Mouse (Mus musculus): ENCODE measurements around the gene 1110051M20Rik. TPM values are rescaled to one million over a fixed set of nuclear protein-coding genes. Genes with fewer than 3 reads are reported as not detected.

Gene 1110051M20Rik
- polyA plus RNA-seq, 1 experiment from 2014 or later = 130 TPM

DNA sequence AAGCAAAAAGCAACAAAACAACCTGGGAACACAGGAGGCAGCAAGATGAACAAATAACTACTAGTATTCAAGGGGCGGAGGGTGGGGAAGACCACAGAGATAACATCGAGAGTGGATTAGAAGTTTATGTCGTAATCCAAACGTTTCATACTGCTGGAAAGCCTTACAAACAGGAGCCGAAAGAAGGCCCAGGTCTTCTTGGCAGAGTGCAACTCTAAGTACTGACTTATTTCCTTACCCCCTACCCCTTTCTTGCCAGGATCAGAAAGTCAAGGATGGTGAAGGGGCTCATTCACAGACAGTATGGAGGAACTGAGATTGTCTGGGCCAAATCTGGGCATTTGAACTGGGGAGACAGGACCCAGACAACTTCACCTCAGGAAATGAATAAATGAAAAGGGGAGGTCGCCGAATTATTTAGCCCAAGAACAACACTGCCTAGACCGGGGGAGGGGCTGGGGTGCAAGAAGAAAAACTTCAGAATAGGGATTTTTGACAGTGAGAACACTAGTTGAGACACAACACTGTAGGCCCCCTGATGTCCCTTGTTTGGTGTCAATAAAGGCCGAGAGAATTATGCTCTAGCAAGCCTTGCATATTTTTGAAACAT, 12.1 kb upstream of the 1110051M20Rik start:
- Histone ChIP-seq H3K9ac (no peak overlapping the region; the same call in 1 of the 2 replicates), H3K27me3 (peaks cover 21% of the 10 kb centered on the region), H3K36me3 (no peaks in the 10 kb centered on the region), H3K9me3 (no peaks in the 10 kb centered on the region), H3K4me3 (peak overlapping the region; percentile 71), H3K27ac (replicated peaks) (peak overlapping the region; percentile 81), H3K4me2 (peak overlapping the region; percentile 95), H3K4me1 (replicated peaks) (peaks cover 48% of the 10 kb centered on the region)
- no peak for ATAC-seq (ENCODE audit: low read depth)
- 40% methylated on average over 9 of the region's 9 CpGs for WGBS

DNA sequence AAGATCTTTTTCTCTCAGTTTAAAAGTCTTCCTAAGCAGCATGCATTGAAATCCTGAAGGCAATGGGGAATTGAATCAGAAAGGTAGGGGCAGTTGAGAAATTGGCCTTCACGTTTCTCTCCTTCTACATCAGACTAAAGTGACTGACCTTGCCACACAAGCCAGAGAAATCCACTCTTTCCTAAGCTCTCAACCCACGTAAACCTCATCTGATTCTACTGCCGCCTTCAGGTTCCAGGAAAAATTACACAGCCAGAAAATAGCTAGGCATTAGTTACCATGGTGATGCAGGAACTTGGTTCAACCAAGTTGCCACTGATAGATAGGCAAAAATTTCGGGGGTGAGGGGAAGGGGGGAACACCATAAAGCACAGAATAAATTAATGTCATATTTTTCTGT, 11.3 kb upstream of the 1110051M20Rik start:
- H3K9ac ChIP-seq = no peak overlapping the region
- H3K27ac ChIP-seq (replicated peaks) = no peak overlapping the region
- peaks cover 21% of the 10 kb centered on the region for H3K27me3 ChIP-seq
- H3K4me3 ChIP-seq = no peak overlapping the region
- H3K4me2 ChIP-seq = no peak overlapping the region
- no peaks in the 10 kb centered on the region for H3K9me3 ChIP-seq
- no peaks in the 10 kb centered on the region for H3K36me3 ChIP-seq
- ATAC-seq (ENCODE audit: low read depth) = no peak
- WGBS = 5% methylated on average over 4 of the region's 4 CpGs
- H3K4me1 ChIP-seq (replicated peaks) = peaks cover 40% of the 10 kb centered on the region

DNA sequence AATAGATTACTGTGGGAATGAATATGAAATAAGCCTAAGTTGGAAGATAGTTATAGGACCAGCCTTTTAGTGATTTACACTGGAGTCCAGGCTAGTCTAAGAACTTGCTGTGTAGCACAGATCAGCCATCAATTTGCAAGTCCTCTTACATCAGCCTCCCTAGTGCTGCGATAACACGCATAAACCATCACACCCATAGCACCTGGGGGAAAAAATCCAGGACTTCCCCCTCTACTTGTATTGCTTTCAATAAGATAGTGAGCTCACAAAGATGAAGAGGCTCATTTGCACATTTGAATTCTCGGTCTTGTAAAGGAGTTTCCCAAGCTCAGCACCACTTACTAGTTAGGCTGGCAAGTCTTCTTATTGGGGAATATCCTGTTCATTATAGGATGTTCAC, 9.9 kb upstream of the 1110051M20Rik start:
- whole genome bisulfite sequencing = 90% methylated on average over 3 of the region's 3 CpGs
- Histone ChIP-seq H3K27ac (replicated peaks) (no peak overlapping the region), H3K27me3 (peaks cover 14% of the 10 kb centered on the region; the same call in 1 of the 2 replicates), H3K9ac (no peak overlapping the region), H3K4me1 (replicated peaks) (peaks cover 32% of the 10 kb centered on the region), H3K9me3 (no peaks in the 10 kb centered on the region), H3K4me3 (no peak overlapping the region), H3K36me3 (no peaks in the 10 kb centered on the region), H3K4me2 (no peak overlapping the region)
- no peak for ATAC-seq (ENCODE audit: low read depth)

DNA sequence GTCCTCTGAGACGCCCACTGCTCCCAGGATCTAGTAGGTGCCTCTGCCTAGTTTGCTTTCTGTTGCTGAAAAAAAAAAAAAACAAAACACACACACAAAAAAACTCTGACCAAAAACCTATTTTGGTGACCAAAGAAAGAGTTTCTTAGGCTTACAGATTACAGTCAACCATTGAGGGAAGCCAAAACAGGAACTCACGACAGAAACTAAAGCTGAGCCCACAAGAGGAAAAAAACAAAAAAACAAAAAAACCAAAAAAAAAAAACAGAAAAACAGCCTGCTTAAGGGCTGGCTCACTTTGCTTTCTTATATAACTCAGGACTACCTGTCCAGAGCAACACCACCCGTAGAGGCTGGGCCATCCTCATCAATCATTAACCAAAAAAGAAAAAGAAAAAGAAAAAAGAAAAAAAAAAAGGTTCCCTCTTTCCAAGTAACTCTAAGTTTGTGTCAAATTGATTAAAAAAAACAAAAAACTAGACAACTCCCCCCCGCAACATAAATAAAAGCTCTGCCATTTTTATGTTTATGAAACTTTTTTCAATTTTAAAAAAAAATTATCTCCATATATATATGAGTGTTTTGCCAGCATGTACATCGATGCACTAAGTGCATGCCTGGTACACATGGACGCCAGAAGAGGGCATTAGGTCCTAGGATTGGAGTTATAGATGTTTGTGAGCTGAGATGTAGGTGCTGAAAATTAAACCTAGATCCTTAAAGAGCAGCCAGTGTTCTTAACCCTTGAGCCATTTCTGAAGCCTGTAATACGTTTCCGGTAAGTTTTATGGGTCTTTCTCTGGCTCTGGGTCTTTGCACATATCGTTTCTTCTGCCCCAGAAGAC, 8.9 kb upstream of the 1110051M20Rik start:
- Histone ChIP-seq H3K9ac (no peak overlapping the region), H3K4me1 (replicated peaks) (peaks cover 22% of the 10 kb centered on the region), H3K9me3 (no peaks in the 10 kb centered on the region), H3K4me3 (no peak overlapping the region), H3K4me2 (no peak overlapping the region), H3K36me3 (no peaks in the 10 kb centered on the region), H3K27ac (replicated peaks) (no peak overlapping the region), H3K27me3 (peaks cover 8% of the 10 kb centered on the region; the same call in 1 of the 2 replicates)
- WGBS = 80% methylated on average over 9 of the region's 9 CpGs
- no peak for ATAC-seq (ENCODE audit: low read depth)

DNA sequence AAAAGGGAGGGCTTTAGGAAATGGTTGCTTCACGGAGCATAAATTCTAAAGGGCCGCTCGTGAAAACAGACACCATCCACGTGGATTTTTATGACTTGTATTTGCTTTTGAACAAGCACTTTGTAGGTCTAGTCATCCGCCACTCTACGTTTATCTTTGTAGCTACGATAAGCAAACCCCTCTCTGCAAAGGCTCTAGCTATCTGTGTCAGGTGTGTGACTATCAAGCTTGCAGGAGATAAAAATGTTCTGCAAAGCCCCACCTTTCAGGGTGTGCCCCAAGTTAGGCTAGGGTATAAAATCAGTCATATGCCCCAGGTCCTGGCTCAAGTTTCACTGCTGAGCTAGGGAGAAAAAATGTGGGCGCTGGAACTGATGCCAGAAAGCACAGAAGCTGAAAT, 8.2 kb upstream of the 1110051M20Rik start:
- no peaks in the 10 kb centered on the region for H3K9me3 ChIP-seq
- no peak overlapping the region for H3K9ac ChIP-seq
- 40% methylated on average over 8 of the region's 8 CpGs for WGBS
- ATAC-seq (ENCODE audit: low read depth) = no peak
- peak overlapping the region; percentile 18; the same call in 1 of the 2 replicates for H3K4me2 ChIP-seq
- no peaks in the 10 kb centered on the region for H3K36me3 ChIP-seq
- no peak overlapping the region for H3K4me3 ChIP-seq
- H3K27ac ChIP-seq (replicated peaks) = no peak overlapping the region
- peaks cover 14% of the 10 kb centered on the region for H3K4me1 ChIP-seq (replicated peaks)
- H3K27me3 ChIP-seq = 0 out of 2 replicates have a peak, but pooled peaks cover 6% of the 10 kb centered on the region

GRCm38 (mm10) chr2:91450316-91450715, 5.8 kb upstream of the 1110051M20Rik start:
- Histone ChIP-seq H3K4me2 (no peak overlapping the region), H3K4me3 (no peak overlapping the region), H3K4me1 (replicated peaks) (0 out of 2 replicates have a peak, but pooled peaks cover 5% of the 10 kb centered on the region), H3K36me3 (no peaks in the 10 kb centered on the region), H3K27ac (replicated peaks) (no peak overlapping the region), H3K9ac (no peak overlapping the region), H3K27me3 (no peaks in the 10 kb centered on the region), H3K9me3 (peaks cover 2% of the 10 kb centered on the region; the same call in 1 of the 2 replicates)
- 76% methylated on average over 9 of the region's 9 CpGs for WGBS
- ATAC-seq (ENCODE audit: low read depth) = no peak

DNA sequence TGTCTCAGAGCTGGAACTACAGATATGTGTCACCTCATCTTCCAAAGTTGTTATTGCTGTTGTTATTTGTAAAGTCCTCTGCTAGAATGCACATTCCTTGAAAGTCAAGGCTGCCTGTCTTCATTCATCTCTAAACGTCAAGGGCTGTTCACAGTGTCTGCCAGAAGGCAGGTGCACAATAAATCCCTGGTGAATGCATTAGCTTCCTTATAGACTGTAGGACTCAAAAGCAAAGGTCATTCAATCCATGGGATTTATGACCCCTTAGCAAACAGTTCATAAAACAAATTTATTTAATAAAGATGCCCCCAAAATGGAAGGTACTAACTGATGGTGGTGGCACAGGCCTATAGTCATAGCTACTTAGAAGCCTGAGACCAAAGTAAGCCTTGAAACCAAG, 5.2 kb upstream of the 1110051M20Rik start:
- H3K4me3 ChIP-seq = no peak overlapping the region
- H3K4me1 ChIP-seq (replicated peaks) = 0 out of 2 replicates have a peak, but pooled peaks cover 5% of the 10 kb centered on the region
- H3K36me3 ChIP-seq = no peaks in the 10 kb centered on the region
- H3K4me2 ChIP-seq = no peak overlapping the region
- H3K9me3 ChIP-seq = peaks cover 2% of the 10 kb centered on the region; the same call in 1 of the 2 replicates
- no peak overlapping the region for H3K9ac ChIP-seq
- ATAC-seq (ENCODE audit: low read depth) = no peak
- WGBS = 27% methylated on average over 1 of the region's 1 CpGs
- H3K27ac ChIP-seq (replicated peaks) = no peak overlapping the region
- no peaks in the 10 kb centered on the region for H3K27me3 ChIP-seq

DNA sequence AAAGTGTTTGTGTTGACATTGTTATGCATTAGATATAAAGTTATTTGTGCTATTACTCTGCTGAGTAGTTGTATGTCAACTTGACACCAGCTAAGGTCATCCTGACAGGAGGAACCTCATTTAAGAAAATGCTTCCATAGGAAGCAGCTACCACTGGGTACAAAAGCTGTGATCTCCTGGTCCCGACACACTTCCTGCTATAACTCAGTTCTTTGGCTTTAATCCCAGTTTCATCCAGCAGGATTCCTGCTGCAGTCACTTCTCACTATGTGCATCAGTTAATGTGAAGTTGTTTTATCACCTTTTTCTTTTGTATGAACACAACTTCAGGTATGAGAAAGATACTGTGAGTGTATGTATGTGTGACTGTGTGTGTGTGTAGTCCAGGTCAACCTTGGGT, 2.3 kb downstream of the 1110051M20Rik start:
- WGBS = 60% methylated on average over 1 of the region's 1 CpGs
- Histone ChIP-seq H3K36me3 (no peaks in the 10 kb centered on the region), H3K27me3 (no peaks in the 10 kb centered on the region), H3K27ac (replicated peaks) (no peak overlapping the region), H3K9ac (no peak overlapping the region), H3K4me1 (replicated peaks) (peaks cover 15% of the 10 kb centered on the region), H3K4me2 (no peak overlapping the region), H3K9me3 (peaks cover under 1% of the 10 kb centered on the region; the same call in 1 of the 2 replicates), H3K4me3 (no peak overlapping the region)
- no peak for ATAC-seq (ENCODE audit: low read depth)

DNA sequence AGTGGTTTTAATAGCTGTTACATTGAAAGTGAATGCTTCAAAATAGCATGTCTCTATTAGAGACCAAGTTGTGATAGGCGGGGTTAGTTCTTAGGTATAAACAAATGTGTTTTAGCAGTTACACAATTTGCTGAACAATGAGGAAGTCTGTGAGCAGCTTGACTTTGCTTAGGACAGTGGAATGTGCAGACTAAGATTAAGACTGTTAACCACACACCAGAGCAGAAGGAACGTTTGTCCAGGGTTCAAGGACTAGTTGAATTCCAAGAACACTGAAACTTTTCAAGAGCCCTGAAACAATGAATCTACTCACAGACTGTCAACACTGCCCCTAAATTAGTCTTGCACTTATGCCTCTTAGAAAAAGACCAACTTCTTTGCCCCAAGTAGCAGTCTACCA, 2.8 kb downstream of the 1110051M20Rik start:
- H3K27ac ChIP-seq (replicated peaks) = no peak overlapping the region
- H3K4me1 ChIP-seq (replicated peaks) = peaks cover 15% of the 10 kb centered on the region
- H3K36me3 ChIP-seq = no peaks in the 10 kb centered on the region
- whole genome bisulfite sequencing = 74% methylated on average over 2 of the region's 2 CpGs
- H3K4me3 ChIP-seq = no peak overlapping the region
- no peaks in the 10 kb centered on the region for H3K9me3 ChIP-seq
- ATAC-seq (ENCODE audit: low read depth) = no peak
- H3K4me2 ChIP-seq = no peak overlapping the region
- H3K9ac ChIP-seq = no peak overlapping the region
- no peaks in the 10 kb centered on the region for H3K27me3 ChIP-seq

GRCm38 (mm10) chr2:91440686-91441085, 3.8 kb downstream of the 1110051M20Rik start:
- ATAC-seq (ENCODE audit: low read depth) = no peak

GRCm38 (mm10) chr2:91439876-91440275, 4.6 kb downstream of the 1110051M20Rik start:
- no peak for ATAC-seq (ENCODE audit: low read depth)
- no peak overlapping the region for H3K4me3 ChIP-seq
- no peak overlapping the region for H3K4me2 ChIP-seq
- H3K36me3 ChIP-seq = no peaks in the 10 kb centered on the region
- no peak overlapping the region for H3K9ac ChIP-seq
- 91% methylated on average over 1 of the region's 1 CpGs for WGBS
- H3K9me3 ChIP-seq = no peaks in the 10 kb centered on the region
- no peak overlapping the region for H3K27ac ChIP-seq (replicated peaks)
- H3K4me1 ChIP-seq (replicated peaks) = peaks cover 15% of the 10 kb centered on the region
- no peaks in the 10 kb centered on the region for H3K27me3 ChIP-seq

More at GRCm38 (mm10) chr2:91440686-91441085, 3.8 kb downstream of the 1110051M20Rik start:
- Histone ChIP-seq H3K27ac (replicated peaks) (no peak overlapping the region), H3K27me3 (no peaks in the 10 kb centered on the region), H3K4me3 (no peak overlapping the region), H3K36me3 (no peaks in the 10 kb centered on the region), H3K4me1 (replicated peaks) (peaks cover 15% of the 10 kb centered on the region), H3K4me2 (no peak overlapping the region), H3K9ac (no peak overlapping the region), H3K9me3 (no peaks in the 10 kb centered on the region)
- WGBS = 88% methylated on average over 5 of the region's 5 CpGs

DNA sequence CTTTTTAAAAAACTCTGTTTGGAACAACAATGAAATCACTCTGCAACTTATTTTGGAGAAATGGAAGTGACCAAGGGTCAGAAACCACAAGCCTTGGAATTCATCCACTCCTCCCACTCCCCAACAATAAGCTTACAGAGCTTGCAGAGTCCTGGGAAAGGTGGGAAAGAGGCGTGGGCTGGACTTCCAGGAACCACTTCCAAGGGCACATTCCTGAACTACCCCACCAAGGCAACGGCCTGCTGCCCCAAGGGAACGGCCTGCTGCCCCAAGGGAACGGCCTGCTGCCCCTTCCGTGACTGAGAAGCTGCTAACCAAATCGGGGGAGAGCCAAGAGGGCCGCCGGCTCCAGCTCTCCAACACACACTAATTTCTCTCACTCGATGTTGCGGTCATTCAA, 5.2 kb downstream of the 1110051M20Rik start:
- WGBS = 83% methylated on average over 10 of the region's 10 CpGs

More for the DNA sequence above, 5.2 kb downstream of the 1110051M20Rik start:
- no peak overlapping the region for H3K27ac ChIP-seq (replicated peaks)
- no peaks in the 10 kb centered on the region for H3K36me3 ChIP-seq
- peaks cover 15% of the 10 kb centered on the region for H3K4me1 ChIP-seq (replicated peaks)
- H3K27me3 ChIP-seq = no peaks in the 10 kb centered on the region
- ATAC-seq (ENCODE audit: low read depth) = no peak
- no peak overlapping the region for H3K4me2 ChIP-seq
- no peak overlapping the region for H3K9ac ChIP-seq
- no peaks in the 10 kb centered on the region for H3K9me3 ChIP-seq
- no peak overlapping the region for H3K4me3 ChIP-seq

Data from neural tube, embryonic 13.5 days (tissue).